Mouse (Mus musculus) spleen, adult 12 weeks (tissue): ENCODE results near the gene Zbtb16.

ENCODE experiments used
- DNase-seq: peaks from one replicate; pipeline ENCODE4 v3.0.0; 2022; ENCODE audit warnings: low spot score

Zbtb16 gene

GRCm38 (mm10) chr9:48728083-48728730, 107.8 kb downstream of the Zbtb16 start:
- DNase-seq, result no peak

GRCm38 (mm10) chr9:48726341-48726740, 109.7 kb downstream of the Zbtb16 start:
- no peak for DNase-seq

GRCm38 (mm10) chr9:48725918-48726317, 110.1 kb downstream of the Zbtb16 start:
- no peak for DNase-seq

- DNase-seq, result no peak
Measured at GRCm38 (mm10) chr9:48725161-48725560, 110.9 kb downstream of the Zbtb16 start.

- DNase-seq, result no peak
Measured at GRCm38 (mm10) chr9:48724733-48725132, 111.3 kb downstream of the Zbtb16 start.

- no peak for DNase-seq
Measured at GRCm38 (mm10) chr9:48723511-48724304, 112.3 kb downstream of the Zbtb16 start.

GRCm38 (mm10) chr9:48723025-48723424, 113.0 kb downstream of the Zbtb16 start:
- no peak for DNase-seq

- no peak for DNase-seq
Measured at GRCm38 (mm10) chr9:48722261-48722920, 113.6 kb downstream of the Zbtb16 start.

- no peak for DNase-seq
Measured at GRCm38 (mm10) chr9:48721655-48722054, 114.4 kb downstream of the Zbtb16 start.

- no peak for DNase-seq
Measured at GRCm38 (mm10) chr9:48721172-48721571, 114.8 kb downstream of the Zbtb16 start.

- no peak for DNase-seq
Measured at GRCm38 (mm10) chr9:48720251-48720963, 115.6 kb downstream of the Zbtb16 start.

GRCm38 (mm10) chr9:48719619-48720018, 116.4 kb downstream of the Zbtb16 start:
- DNase-seq, result no peak

GRCm38 (mm10) chr9:48716549-48716948, 119.5 kb downstream of the Zbtb16 start:
- DNase-seq, result no peak

- no peak for DNase-seq
Measured at GRCm38 (mm10) chr9:48715042-48715441, 121.0 kb downstream of the Zbtb16 start.

GRCm38 (mm10) chr9:48713779-48714178, 122.2 kb downstream of the Zbtb16 start:
- no peak for DNase-seq

- no peak for DNase-seq
Measured at GRCm38 (mm10) chr9:48712985-48713765, 122.8 kb downstream of the Zbtb16 start.

- DNase-seq, result no peak
Measured at GRCm38 (mm10) chr9:48711826-48712225, 124.2 kb downstream of the Zbtb16 start.

- DNase-seq, result no peak
Measured at GRCm38 (mm10) chr9:48711296-48711781, 124.7 kb downstream of the Zbtb16 start.

GRCm38 (mm10) chr9:48710355-48711295, 125.4 kb downstream of the Zbtb16 start:
- no peak for DNase-seq

GRCm38 (mm10) chr9:48707824-48708229, 128.2 kb downstream of the Zbtb16 start:
- no peak for DNase-seq
